Mouse (Mus musculus) lung, postnatal 25 days (tissue): ENCODE data around the gene Olfr938.

ENCODE experiments used
- DNase-seq: peaks from one replicate; pipeline ENCODE4 v3.0.0; 2022; ENCODE audit warnings: low spot score

Olfr938 gene

GRCm38 (mm10) chr9:39078787-39079186, at the start of gene Olfr938:
TSS of gene Olfr938 (minus strand) at chr9:39078887.
- no peak for DNase-seq

- no peak for DNase-seq
These were observed 49.1 kb upstream of the Olfr938 start, which contains the start of gene Olfr27 for GRCm38 (mm10) chr9:39127831-39128230. TSS of gene Olfr27 (plus strand) at chr9:39128131.

- no peak for DNase-seq
These were observed 48.6 kb upstream of the Olfr938 start for GRCm38 (mm10) chr9:39127326-39127725.

- DNase-seq, result no peak
These were observed 13.8 kb downstream of the Olfr938 start, which contains the start of gene Olfr937 for GRCm38 (mm10) chr9:39064851-39065250. TSS of gene Olfr937 (minus strand) at chr9:39064951.
